Mouse (Mus musculus) myocyte (in vitro differentiated cells): ENCODE results near the gene Stk25.

Experiments
- E2F4 ChIP-seq: IDR thresholded peaks from one replicate; pipeline ENCODE4 v1.6.1; 2011; ENCODE audit warnings: mild to moderate bottlenecking, control low read depth, moderate library complexity; ENCODE audit not compliant: insufficient read depth
- MYOG ChIP-seq, 3 experiments: IDR thresholded peaks; one replicate each; pipeline ENCODE4 v1.6.1; 2011; ENCODE audit warnings: control low read depth in 2 of 3, low read depth in 2 of 3, mild to moderate bottlenecking in 2 of 3; ENCODE audit not compliant: insufficient read length in 2 of 3, control insufficient read depth in 1 of 3, insufficient read depth in 1 of 3
- POLR2A ChIP-seq: IDR thresholded peaks from one replicate; pipeline ENCODE4 v1.6.1; 2011; ENCODE audit warnings: low read depth, mild to moderate bottlenecking, control low read depth, moderate library complexity; ENCODE audit not compliant: insufficient read length
- SRF ChIP-seq: IDR thresholded peaks from one replicate; pipeline ENCODE4 v1.6.1; 2011; ENCODE audit warnings: low read depth; ENCODE audit not compliant: control insufficient read depth, insufficient read length
- TCF12 ChIP-seq: IDR thresholded peaks from one replicate; pipeline ENCODE4 v1.6.1; 2011; ENCODE audit warnings: mild to moderate bottlenecking, control low read depth; ENCODE audit not compliant: poor library complexity, insufficient read depth, severe bottlenecking
- USF1 ChIP-seq: IDR thresholded peaks from one replicate; pipeline ENCODE4 v1.6.1; 2011; ENCODE audit warnings: low read depth, mild to moderate bottlenecking, control low read depth, moderate library complexity

DNA sequence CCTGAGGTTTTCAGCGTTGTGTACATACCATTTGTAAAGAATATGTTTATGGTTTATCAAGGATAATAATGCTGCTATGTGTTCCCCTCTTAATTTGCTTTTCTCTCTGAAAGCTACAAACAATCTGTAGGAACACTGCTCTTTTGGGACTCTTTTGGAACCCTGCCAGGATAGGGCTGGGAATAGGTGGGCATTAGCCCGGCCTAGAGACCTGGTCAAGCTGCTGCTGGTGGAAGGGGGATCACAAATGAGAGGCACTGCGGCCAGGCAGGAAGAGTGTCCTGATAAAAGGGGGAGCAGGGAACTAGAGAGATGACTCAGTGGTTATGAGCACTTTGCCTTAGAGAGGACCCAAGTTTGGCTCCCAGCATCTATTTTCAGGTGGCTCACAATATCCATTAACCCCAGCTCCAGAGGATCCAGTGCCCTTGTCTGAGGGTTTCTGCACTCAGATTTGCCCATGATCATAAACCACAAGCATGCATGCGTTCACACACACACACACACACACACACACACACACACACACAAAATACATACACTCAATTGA, 49.7 kb downstream of the Stk25 start:
- TF ChIP-seq MYOG (IDR thresholded peaks at IDR 0.05; ENCODE audit: control insufficient read depth in 1 of 3, insufficient read depth in 1 of 3, insufficient read length in 2 of 3, low read depth in 2 of 3) (no peak), E2F4 (no peak), TCF12 (no peak), POLR2A (no peak), USF1 (no peak), SRF (no peak)
